Mouse (Mus musculus) CH12F3 (cell line): ENCODE data around the gene Acat3.
"Not testable (repeated sequence)": the region's sequence is repeated elsewhere in the genome, so short reads cannot be mapped to it uniquely, and the experiment has no call there.

Source experiments
- in situ Hi-C: fragments of 300-500 bp; cut with MboI; formaldehyde crosslinking; loops from 2 replicates; pipeline ENCODE4 v1.14.3; 2020; ENCODE audit warnings: low sequenced_read_pairs

Acat3 gene

GRCm38 (mm10) chr17:12940151-12940805 lies at the start of gene Acat3:
Gene Acat3 (minus strand): TSS chr17:12940600.
- in situ Hi-C loops = no loop called here

GRCm38 (mm10) chr17:12988096-12988495 lies 47.7 kb upstream of the Acat3 start:
- in situ Hi-C loops = not testable (repeated sequence)

GRCm38 (mm10) chr17:12983988-12984387 lies 43.6 kb upstream of the Acat3 start:
- in situ Hi-C loops = no loop called here

- in situ Hi-C loops = no loop called here
These were observed 38.1 kb upstream of the Acat3 start for GRCm38 (mm10) chr17:12978546-12978945.

GRCm38 (mm10) chr17:12973851-12974250 lies 33.5 kb upstream of the Acat3 start:
- in situ Hi-C loops = no loop called here

- in situ Hi-C loops = no loop called here
These were observed 26.8 kb upstream of the Acat3 start for GRCm38 (mm10) chr17:12967173-12967572.

GRCm38 (mm10) chr17:12963476-12963875 lies 23.1 kb upstream of the Acat3 start:
- in situ Hi-C loops = no loop called here

- in situ Hi-C loops = no loop called here
These were observed 20.0 kb upstream of the Acat3 start, which contains the start of gene Acat2 for GRCm38 (mm10) chr17:12960331-12960873. Gene Acat2 (minus strand): TSS chr17:12960747.

GRCm38 (mm10) chr17:12959377-12959776 lies 19.0 kb upstream of the Acat3 start:
- in situ Hi-C loops = not testable (repeated sequence)

GRCm38 (mm10) chr17:12956664-12957063 lies 16.3 kb upstream of the Acat3 start:
- in situ Hi-C loops = no loop called here

GRCm38 (mm10) chr17:12949669-12950068 lies 9.3 kb upstream of the Acat3 start:
- in situ Hi-C loops = no loop called here

GRCm38 (mm10) chr17:12942459-12943162 lies 2.2 kb upstream of the Acat3 start:
- in situ Hi-C loops = no loop called here

- in situ Hi-C loops = no loop called here
These were observed 1.3 kb upstream of the Acat3 start for GRCm38 (mm10) chr17:12941543-12942260.

- in situ Hi-C loops = not testable (repeated sequence)
These were observed 837 bp downstream of the Acat3 start for GRCm38 (mm10) chr17:12939377-12940148.

GRCm38 (mm10) chr17:12938077-12938476 lies 2.3 kb downstream of the Acat3 start:
- in situ Hi-C loops = no loop called here

- in situ Hi-C loops = no loop called here
These were observed 2.9 kb downstream of the Acat3 start for GRCm38 (mm10) chr17:12937412-12937970.

- in situ Hi-C loops = no loop called here
These were observed 4.7 kb downstream of the Acat3 start for GRCm38 (mm10) chr17:12935719-12936118.

GRCm38 (mm10) chr17:12931576-12931975 lies 8.8 kb downstream of the Acat3 start:
- in situ Hi-C loops = not testable (repeated sequence)

- in situ Hi-C loops = no loop called here
These were observed 14.7 kb downstream of the Acat3 start for GRCm38 (mm10) chr17:12925703-12926180.

- in situ Hi-C loops = no loop called here
These were observed 15.4 kb downstream of the Acat3 start for GRCm38 (mm10) chr17:12925001-12925400.
